Comparison of ENCODE assay signal across 20 mouse cellular contexts in the genomic region with DNA sequence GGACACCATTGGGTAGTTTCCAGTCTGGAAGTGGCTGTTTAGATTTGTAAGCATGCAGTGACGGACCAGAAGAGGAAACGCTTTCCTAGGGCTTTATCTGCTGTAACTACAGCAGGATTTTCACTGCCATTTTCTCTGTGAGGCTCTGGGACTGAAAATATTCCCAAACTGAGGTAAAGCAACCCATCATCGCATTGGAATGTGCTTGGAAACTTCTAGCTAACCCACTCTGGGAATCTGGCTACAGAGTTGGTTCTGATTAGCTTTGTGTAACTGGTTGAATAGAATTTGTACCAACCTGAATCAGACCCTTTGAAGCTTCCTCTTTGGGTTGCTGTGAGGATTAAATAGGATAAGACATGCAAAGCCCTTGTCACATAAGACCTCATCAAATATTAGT. TPM values are rescaled to one million over a fixed set of nuclear protein-coding genes. Genes with fewer than 3 reads are reported as not detected.
DNase-seq lines count a peak whose midpoint lies in the region; TF ChIP-seq lines count a peak whose summit lies in the region.
"Had no signal": no experiment of that assay in that cellular context is flagged by ENCODE, and none has a peak within 500 bp of the region (broad histone marks: within the 10 kb centered on the region; RNA-seq: fewer than 3 reads in every experiment).

No protein-coding gene starts in this region.

- TF ChIP-seq POLR2A in embryonic fibroblast, embryonic 13.5 days (IDR thresholded peaks at IDR 0.05; ENCODE audit: low read depth, low read length): no peak

- H3K4me1 ChIP-seq in embryonic fibroblast, embryonic 13.5 days (ENCODE audit: control insufficient read depth, insufficient read depth, low read length): peaks cover 5% of the 10 kb centered on the region

- TF ChIP-seq CTCF in embryonic fibroblast, embryonic 13.5 days (IDR thresholded peaks at IDR 0.05; ENCODE audit: borderline replicate concordance, insufficient read depth, low read length): no peak

- H3K4me3 ChIP-seq in embryonic fibroblast, embryonic 13.5 days (ENCODE audit: insufficient read depth, low read length): no peak overlapping the region

- DNase-seq in 3T3-L1 (ENCODE audit: low read depth, low spot score) (peak; percentile 74), NIH3T3 (ENCODE audit: low read depth) (peak; percentile 67)
- DNase-seq in Muller cell, postnatal 12 days (ENCODE audit: inconsistent ontology term): peak; percentile 64
- DNase-seq in cerebellum, postnatal 10 days: no peak
- DNase-seq in thymus, postnatal 0 days (ENCODE audit: low spot score): no peak
- DNase-seq in layer of hippocampus, adult 9-10 months (ENCODE audit: low spot score): no peak
- DNase-seq in lung, postnatal 4 days: no peak
- DNase-seq: adrenal gland, adult 2 months; adrenal gland, adult 8-10 months; adrenal gland, postnatal 10 days; adrenal gland, postnatal 14 days; adrenal gland, postnatal 25 days; adrenal gland, postnatal 36 days; B cell, adult 2 months; cerebellum, adult 11 months; cerebellum, adult 11-12 months; cerebellum, adult 18-20 months; cerebellum, adult 2 months; cerebellum, adult 8-10 months had no signal

- H3K27ac ChIP-seq in embryonic fibroblast, embryonic 13.5 days (ENCODE audit: insufficient read depth, low read length): peak overlapping the region; percentile 67

RNA-seq across cellular contexts. Expression of a gene that starts 1.4 kb away (rescaled TPM):
- 21.9 and 32.1 TPM in 2 replicates for polyA plus RNA-seq in embryonic fibroblast, embryonic 13.5 days (2011; ENCODE audit: insufficient read length, low read depth, missing spikeins)
- 21.8 and 23.6 TPM in 2 replicates for polyA plus RNA-seq in thymus, postnatal 0 days (2015; fragmentation: Nextera tagmentation; extraction: Ambion mirVana)

RNA-seq across cellular contexts. Expression of a gene that starts 47.6 kb away (rescaled TPM):
- 303 and 328 TPM in 2 replicates for polyA plus RNA-seq in embryonic fibroblast, embryonic 13.5 days (2011; ENCODE audit: insufficient read length, low read depth, missing spikeins)
- polyA plus RNA-seq in thymus, postnatal 0 days (2015; fragmentation: Nextera tagmentation; extraction: Ambion mirVana): 91.2 and 93.4 TPM in 2 replicates

Comparison
In these comparisons a context has a peak if more than half of its experiments do, and no peak if none do; other contexts are left out.
1. DNase-seq: peak in 3T3-L1 (single experiment), Muller cell, postnatal 12 days (single experiment) and NIH3T3 (single experiment); none in cerebellum, postnatal 10 days (0 of 2), thymus, postnatal 0 days (single experiment), layer of hippocampus, adult 9-10 months (single experiment) and lung, postnatal 4 days (0 of 2).